In genomic region chr8:105700566-105700965, GRCm38 (mm10) we compare ENCODE assay signal across 8 mouse cellular contexts. TPM values are rescaled to one million over a fixed set of nuclear protein-coding genes. Genes with fewer than 3 reads are reported as not detected.
DNase-seq lines count a peak whose midpoint lies in the region; ATAC-seq lines count a peak whose summit lies in the region.

No protein-coding gene starts in this region.

- no peak overlapping the region for H3K27ac ChIP-seq in hindbrain, embryonic 11.5 days (ENCODE audit: low read depth, low read length)
- peak overlapping the region; percentile 96 for H3K27ac ChIP-seq in limb, embryonic 15.5 days
- peak overlapping the region; percentile 93 for H3K27ac ChIP-seq in midbrain, embryonic 13.5 days

- peak overlapping the region; percentile 91 for H3K4me2 ChIP-seq in hindbrain, embryonic 11.5 days (replicated peaks; ENCODE audit: low read depth, low read length)
- H3K4me2 ChIP-seq in limb, embryonic 15.5 days: peak overlapping the region; percentile 92
- H3K4me2 ChIP-seq in midbrain, embryonic 13.5 days (replicated peaks): peak overlapping the region; percentile 91

- H3K9ac ChIP-seq in hindbrain, embryonic 11.5 days (ENCODE audit: low read depth, low read length): peak overlapping the region; percentile 65
- H3K9ac ChIP-seq in limb, embryonic 15.5 days: peak overlapping the region; percentile 54
- H3K9ac ChIP-seq in midbrain, embryonic 13.5 days (replicated peaks): peak overlapping the region; percentile 79

- H3K9me3 ChIP-seq in hindbrain, embryonic 11.5 days (ENCODE audit: control insufficient read depth, low read length): no peaks in the 10 kb centered on the region
- H3K9me3 ChIP-seq in limb, embryonic 15.5 days: no peaks in the 10 kb centered on the region
- no peaks in the 10 kb centered on the region for H3K9me3 ChIP-seq in midbrain, embryonic 13.5 days

- no peaks in the 10 kb centered on the region; the same call in none of the 2 replicates for H3K4me1 ChIP-seq in hindbrain, embryonic 11.5 days (replicated peaks; ENCODE audit: control insufficient read depth, insufficient read depth, low read length)
- peaks cover 22% of the 10 kb centered on the region for H3K4me1 ChIP-seq in limb, embryonic 15.5 days
- H3K4me1 ChIP-seq in midbrain, embryonic 13.5 days (replicated peaks): peaks cover 29% of the 10 kb centered on the region

- 0 out of 2 replicates have a peak, but pooled peaks cover 2% of the 10 kb centered on the region for H3K36me3 ChIP-seq in hindbrain, embryonic 11.5 days (ENCODE audit: control insufficient read depth, insufficient read depth, low read length)
- H3K36me3 ChIP-seq in limb, embryonic 15.5 days: peaks cover 51% of the 10 kb centered on the region
- peaks cover 55% of the 10 kb centered on the region for H3K36me3 ChIP-seq in midbrain, embryonic 13.5 days

- 0% methylated on average over 21 of the region's 21 CpGs for WGBS in hindbrain, embryonic 11.5 days
- 0% methylated on average over 21 of the region's 21 CpGs for WGBS in limb, embryonic 15.5 days
- under 1% methylated on average over 21 of the region's 21 CpGs for WGBS in midbrain, embryonic 13.5 days

- peak overlapping the region; percentile 73 for H3K4me3 ChIP-seq in hindbrain, embryonic 11.5 days (ENCODE audit: low read depth, low read length)
- peak overlapping the region; percentile 65 for H3K4me3 ChIP-seq in limb, embryonic 15.5 days
- H3K4me3 ChIP-seq in midbrain, embryonic 13.5 days (replicated peaks): peak overlapping the region; percentile 75

- DNase-seq in embryo, embryonic 10 days (ENCODE audit: low spot score): peak; percentile 66
- DNase-seq in embryo, embryonic 9.5 days (ENCODE audit: extremely low spot score): no peak
- peak; percentile 79 for DNase-seq in 416B (ENCODE audit: low read depth)
- peak; percentile 51 for DNase-seq in c-Kit-positive CD71-positive TER-119-negative erythroid progenitor cells, embryonic 14.5 days (ENCODE audit: low read depth)
- DNase-seq in hindbrain, embryonic 11.5 days (ENCODE audit: low spot score): no peak
- DNase-seq in testis, postnatal 10 days (ENCODE audit: low spot score): peak; percentile 59

- ATAC-seq in hindbrain, embryonic 11.5 days (ENCODE audit: low FRiP score): peak; percentile 51
- ATAC-seq in limb, embryonic 15.5 days (ENCODE audit: insufficient number of reproducible peaks, low FRiP score, low TSS enrichment, low read depth): peak; percentile 28
- ATAC-seq in midbrain, embryonic 13.5 days: peak; percentile 63

- no peaks in the 10 kb centered on the region for H3K27me3 ChIP-seq in hindbrain, embryonic 11.5 days (ENCODE audit: control insufficient read depth, insufficient read depth, low read length)
- no peaks in the 10 kb centered on the region for H3K27me3 ChIP-seq in limb, embryonic 15.5 days
- H3K27me3 ChIP-seq in midbrain, embryonic 13.5 days: no peaks in the 10 kb centered on the region

RNA-seq across cellular contexts. Expression of gene Acd, which starts 0.3 kb away (rescaled TPM):
- 70.0 and 74.1 TPM in 2 replicates for polyA plus RNA-seq in hindbrain, embryonic 11.5 days (2014; fragmentation: Nextera tagmentation; extraction: Ambion mirVana)
- 62.6 and 63.2 TPM in 2 replicates for polyA plus RNA-seq in limb, embryonic 15.5 days (2015; fragmentation: Nextera tagmentation; extraction: Ambion mirVana)
- polyA plus RNA-seq in midbrain, embryonic 13.5 days (2015; fragmentation: Nextera tagmentation; extraction: Ambion mirVana): 94.7 and 101 TPM in 2 replicates

RNA-seq across cellular contexts. Expression of gene Pard6a, which starts 0.4 kb away (rescaled TPM):
- polyA plus RNA-seq in hindbrain, embryonic 11.5 days (2014; fragmentation: Nextera tagmentation; extraction: Ambion mirVana): 25.9 and 26.8 TPM in 2 replicates
- polyA plus RNA-seq in limb, embryonic 15.5 days (2015; fragmentation: Nextera tagmentation; extraction: Ambion mirVana): 15.2 and 17.5 TPM in 2 replicates
- polyA plus RNA-seq in midbrain, embryonic 13.5 days (2015; fragmentation: Nextera tagmentation; extraction: Ambion mirVana): 42.5 and 43.6 TPM in 2 replicates

RNA-seq across cellular contexts. Expression of gene 4933405L10Rik, which starts 6.9 kb away (rescaled TPM):
- polyA plus RNA-seq in hindbrain, embryonic 11.5 days (2014; fragmentation: Nextera tagmentation; extraction: Ambion mirVana): 0.31 TPM in 1 of 2 replicates, not detected in the other
- polyA plus RNA-seq in limb, embryonic 15.5 days (2015; fragmentation: Nextera tagmentation; extraction: Ambion mirVana): 0.12 TPM in 1 of 2 replicates, not detected in the other
- polyA plus RNA-seq in midbrain, embryonic 13.5 days (2015; fragmentation: Nextera tagmentation; extraction: Ambion mirVana): 0.13 and 0.31 TPM in 2 replicates

RNA-seq across cellular contexts. Expression of gene Enkd1, which starts 7.4 kb away (rescaled TPM):
- 26.4 and 27.9 TPM in 2 replicates for polyA plus RNA-seq in hindbrain, embryonic 11.5 days (2014; fragmentation: Nextera tagmentation; extraction: Ambion mirVana)
- polyA plus RNA-seq in limb, embryonic 15.5 days (2015; fragmentation: Nextera tagmentation; extraction: Ambion mirVana): 21.7 and 23.0 TPM in 2 replicates
- 14.4 and 15.9 TPM in 2 replicates for polyA plus RNA-seq in midbrain, embryonic 13.5 days (2015; fragmentation: Nextera tagmentation; extraction: Ambion mirVana)

RNA-seq across cellular contexts. Expression of gene Carmil2, which starts 14.5 kb away (rescaled TPM):
- 3.9 TPM in 2 replicates for polyA plus RNA-seq in hindbrain, embryonic 11.5 days (2014; fragmentation: Nextera tagmentation; extraction: Ambion mirVana)
- polyA plus RNA-seq in limb, embryonic 15.5 days (2015; fragmentation: Nextera tagmentation; extraction: Ambion mirVana): 0.47 and 0.58 TPM in 2 replicates
- 11.0 and 12.5 TPM in 2 replicates for polyA plus RNA-seq in midbrain, embryonic 13.5 days (2015; fragmentation: Nextera tagmentation; extraction: Ambion mirVana)

Comparison
In these comparisons a context has a peak if more than half of its experiments do, and no peak if none do; other contexts are left out.
1. DNase-seq: peak in embryo, embryonic 10 days (single experiment), 416B (single experiment), c-Kit-positive CD71-positive TER-119-negative erythroid progenitor cells, embryonic 14.5 days (single experiment) and testis, postnatal 10 days (single experiment); none in embryo, embryonic 9.5 days (single experiment) and hindbrain, embryonic 11.5 days (single experiment).
2. Peak in every context shown above with its lines, with median percentiles within 50 percentile points of each other: ATAC-seq, H3K4me2 ChIP-seq, H3K4me3 ChIP-seq and H3K9ac ChIP-seq.